Mouse (Mus musculus) small intestine, adult 2 months (tissue): ENCODE data around the gene Xlr4b.
"Not testable (repeated sequence)": the region's sequence is repeated elsewhere in the genome, so short reads cannot be mapped to it uniquely, and the experiment has no call there.

Source experiments
- CTCF ChIP-seq: fragments of 200-500 bp; IDR thresholded peaks from 2 replicates; pipeline ENCODE4 v1.5.1; 2012; ENCODE audit warnings: low read depth, mild to moderate bottlenecking, control low read depth, inconsistent platforms, low read length, moderate library complexity, mixed read lengths; ENCODE audit not compliant: insufficient replicate concordance, insufficient read length; ENCODE audit errors: extremely low read depth
- POLR2A ChIP-seq: fragments of 200-500 bp; IDR thresholded peaks from 2 replicates; pipeline ENCODE4 v1.6.1; 2012; ENCODE audit warnings: low read depth, mild to moderate bottlenecking, control low read depth, inconsistent platforms, low read length, moderate library complexity

- TF ChIP-seq POLR2A, CTCF: not testable (repeated sequence)
Measured at GRCm38 (mm10) chrX:73176889-73177288, 37.2 kb upstream of the Xlr4b start, which contains the start of gene Spin2d.
